9 mouse cellular contexts compared by ENCODE assay signal in the genomic region with DNA sequence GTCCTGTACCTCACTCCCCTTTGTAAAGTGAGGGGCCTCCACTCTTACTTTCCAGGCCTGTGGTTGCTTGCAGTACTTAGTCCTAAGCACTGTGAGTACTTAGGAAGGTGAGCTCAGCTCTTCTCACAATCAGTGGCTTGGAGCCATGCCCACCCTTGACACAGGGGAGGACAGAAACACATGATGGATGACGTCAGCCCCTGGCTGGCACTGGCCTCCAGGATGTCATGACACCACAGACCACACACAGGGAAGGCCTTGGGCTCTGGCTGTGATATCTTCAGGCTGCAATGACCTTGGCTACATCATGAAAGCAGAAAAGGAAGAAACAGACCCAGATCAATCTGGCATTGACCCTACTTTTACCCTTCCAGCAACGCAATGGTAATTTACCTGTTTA.
DNase-seq lines count a peak whose midpoint lies in the region; ATAC-seq and TF ChIP-seq lines count a peak whose summit lies in the region.
"Had no signal": no experiment of that assay in that cellular context is flagged by ENCODE, and none has a peak within 500 bp of the region (broad histone marks: within the 10 kb centered on the region; RNA-seq: fewer than 3 reads in every experiment).

No protein-coding gene starts in this region.

- no peaks in the 10 kb centered on the region for H3K36me3 ChIP-seq in liver, adult 2 months (ENCODE audit: control insufficient read depth, insufficient read depth, low read length)
- no peaks in the 10 kb centered on the region for H3K36me3 ChIP-seq in liver, embryonic 12.5 days
- no peaks in the 10 kb centered on the region for H3K36me3 ChIP-seq in heart, embryonic 15.5 days
- no peaks in the 10 kb centered on the region for H3K36me3 ChIP-seq in stomach, postnatal 0 days (ENCODE audit: control insufficient read depth, insufficient read depth, low read length)
- H3K36me3 ChIP-seq: limb, embryonic 13.5 days had no signal

- no peaks in the 10 kb centered on the region for H3K79me2 ChIP-seq in liver, adult 2 months (ENCODE audit: control insufficient read depth, insufficient read depth, low read length)

- intact Hi-C loops in gastrocnemius, postnatal 14 days (cut with DNase I; ENCODE audit: low total_unique reads), result loop anchor here (10.0 kb wide), 1 partner anchor 101 kb away; no protein-coding TSS in a partner anchor

- no peaks in the 10 kb centered on the region for H3K9me3 ChIP-seq in liver, embryonic 12.5 days (replicated peaks)
- H3K9me3 ChIP-seq in heart, embryonic 15.5 days (replicated peaks), result no peaks in the 10 kb centered on the region
- H3K9me3 ChIP-seq in stomach, postnatal 0 days (ENCODE audit: control insufficient read depth, low read length), result no peaks in the 10 kb centered on the region
- H3K9me3 ChIP-seq: limb, embryonic 13.5 days had no signal

- WGBS in liver, adult 2 months, result 13% methylated on average over 2 of the region's 2 CpGs
- 35% methylated on average over 2 of the region's 2 CpGs for WGBS in liver, embryonic 12.5 days (ENCODE audit: insufficient replicate concordance)
- 39% methylated on average over 2 of the region's 2 CpGs for WGBS in heart, embryonic 15.5 days
- 39% methylated on average over 2 of the region's 2 CpGs for WGBS in stomach, postnatal 0 days

- no peak for TF ChIP-seq POLR2A in liver, adult 2 months (IDR thresholded peaks at IDR 0.05; ENCODE audit: extremely low read depth, insufficient read depth, low read length)

- no peak overlapping the region for H3K4me2 ChIP-seq in liver, embryonic 12.5 days
- H3K4me2 ChIP-seq in heart, embryonic 15.5 days, result no peak overlapping the region
- H3K4me2 ChIP-seq in stomach, postnatal 0 days (replicated peaks; ENCODE audit: low read depth), result no peak overlapping the region
- H3K4me2 ChIP-seq: limb, embryonic 13.5 days had no signal

- H3K27ac ChIP-seq in liver, adult 2 months (replicated peaks; ENCODE audit: insufficient read depth, low read depth, low read length), result no peak overlapping the region
- H3K27ac ChIP-seq in liver, embryonic 12.5 days, result no peak overlapping the region
- H3K27ac ChIP-seq in heart, embryonic 15.5 days, result peak overlapping the region; percentile 48
- H3K27ac ChIP-seq in stomach, postnatal 0 days (replicated peaks), result no peak overlapping the region

- peak; percentile 58 for DNase-seq in liver, adult 2 months (ENCODE audit: extremely low read depth, low read depth, low spot score)
- peak; percentile 48 to 67 for DNase-seq in adrenal gland, postnatal 4 days (ENCODE audit: low spot score in 2 of 2)
- DNase-seq in stomach, postnatal 0 days (ENCODE audit: low spot score), result peak; percentile 31
- no peak for DNase-seq in frontal cortex, adult 2 months (ENCODE audit: extremely low spot score in 1 of 2, low spot score in 1 of 2)
- DNase-seq in gastrocnemius, postnatal 14 days, result no peak
- no peak for DNase-seq in urinary bladder, adult 2 months (ENCODE audit: low spot score)

- peaks cover 7% of the 10 kb centered on the region for H3K4me1 ChIP-seq in liver, adult 2 months (ENCODE audit: control insufficient read depth, insufficient read depth, low read length)
- 0 out of 2 replicates have a peak, but pooled peaks cover 8% of the 10 kb centered on the region for H3K4me1 ChIP-seq in liver, embryonic 12.5 days
- H3K4me1 ChIP-seq in heart, embryonic 15.5 days (replicated peaks), result peaks cover 35% of the 10 kb centered on the region
- no peaks in the 10 kb centered on the region for H3K4me1 ChIP-seq in stomach, postnatal 0 days (replicated peaks; ENCODE audit: control insufficient read depth, insufficient read depth)

- TF ChIP-seq EP300 in stomach, postnatal 0 days (optimal IDR thresholded peaks at IDR 0.05), result no peak

- no peak overlapping the region for H3K9ac ChIP-seq in liver, adult 2 months (ENCODE audit: low read depth, low read length)
- H3K9ac ChIP-seq in liver, embryonic 12.5 days, result no peak overlapping the region
- no peak overlapping the region for H3K9ac ChIP-seq in heart, embryonic 15.5 days
- H3K9ac ChIP-seq in stomach, postnatal 0 days (ENCODE audit: low read length), result no peak overlapping the region
- H3K9ac ChIP-seq: limb, embryonic 13.5 days had no signal

- no peak for ATAC-seq in liver, embryonic 12.5 days
- peak; percentile 45; the same call in 1 of the 2 replicates for ATAC-seq in heart, embryonic 15.5 days (replicated peaks; ENCODE audit: insufficient number of reproducible peaks, insufficient read depth, low FRiP score, low read depth)
- ATAC-seq in stomach, postnatal 0 days (ENCODE audit: low FRiP score, low TSS enrichment), result 0 out of 2 replicates have a peak, but pooled peaks have one; percentile 28

- H3K27me3 ChIP-seq in liver, adult 2 months (ENCODE audit: control insufficient read depth, insufficient read depth, low read length), result no peaks in the 10 kb centered on the region
- no peaks in the 10 kb centered on the region for H3K27me3 ChIP-seq in liver, embryonic 12.5 days (replicated peaks)
- no peaks in the 10 kb centered on the region for H3K27me3 ChIP-seq in heart, embryonic 15.5 days
- H3K27me3 ChIP-seq in stomach, postnatal 0 days (ENCODE audit: control insufficient read depth, insufficient read depth, low read length), result no peaks in the 10 kb centered on the region
- H3K27me3 ChIP-seq: limb, embryonic 13.5 days had no signal

- no peak overlapping the region for H3K4me3 ChIP-seq in liver, adult 2 months (ENCODE audit: insufficient read depth, low read depth, low read length)
- H3K4me3 ChIP-seq in liver, embryonic 12.5 days, result no peak overlapping the region
- no peak overlapping the region for H3K4me3 ChIP-seq in heart, embryonic 15.5 days
- no peak overlapping the region for H3K4me3 ChIP-seq in stomach, postnatal 0 days (ENCODE audit: low read depth, low read length)
- H3K4me3 ChIP-seq: limb, embryonic 13.5 days had no signal

- TF ChIP-seq CTCF in liver, adult 2 months (IDR thresholded peaks at IDR 0.05; ENCODE audit: low read depth, low read length), result no peak
- no peak for TF ChIP-seq CTCF in stomach, postnatal 0 days (IDR thresholded peaks at IDR 0.05; ENCODE audit: low read depth)

Comparison
In these comparisons a context has a peak if more than half of its experiments do, and no peak if none do; other contexts are left out.
1. DNase-seq: peak in liver, adult 2 months (single experiment), adrenal gland, postnatal 4 days (2 of 2) and stomach, postnatal 0 days (single experiment); none in frontal cortex, adult 2 months (0 of 2), gastrocnemius, postnatal 14 days (single experiment) and urinary bladder, adult 2 months (single experiment).